Mouse (Mus musculus) C2C12 (cell line): ENCODE measurements at regions not wholly inside any gene's neighbourhood (a gene's known extent, or its start where the extent isn't known, plus 50 kb on each side); places are given as distances from the start of the nearest gene placed in this dataset.

ENCODE experiments used
- H3K27me3 ChIP-seq: one replicate; pipeline ENCODE4 v1.6.1; 2011; ENCODE audit not compliant: control insufficient read depth, insufficient read depth, insufficient read length
- H3K36me3 ChIP-seq: one replicate; pipeline ENCODE4 v1.6.1; 2011; ENCODE audit not compliant: control insufficient read depth, insufficient read depth
- H3K4me3 ChIP-seq: one replicate; pipeline ENCODE4 v1.5.1; 2011; ENCODE audit warnings: mild to moderate bottlenecking, control low read depth; ENCODE audit not compliant: poor library complexity, insufficient read depth, severe bottlenecking
- H3K79me2 ChIP-seq: one replicate; pipeline ENCODE4 v1.6.1; 2011; ENCODE audit not compliant: control insufficient read depth, insufficient read depth
- H3K79me3 ChIP-seq: one replicate; pipeline ENCODE4 v1.6.1; 2011; ENCODE audit warnings: low read depth, control low read depth
- H3ac ChIP-seq: one replicate; pipeline ENCODE3; 2011; ENCODE audit warnings: low read depth; ENCODE audit not compliant: control insufficient read depth, insufficient read length
- CEBPB ChIP-seq: IDR thresholded peaks from one replicate; pipeline ENCODE4 v1.6.1; 2011; ENCODE audit warnings: low read depth, mild to moderate bottlenecking, control low read depth, moderate library complexity
- CTCF ChIP-seq: IDR thresholded peaks from one replicate; pipeline ENCODE4 v1.5.1; 2011; ENCODE audit not compliant: control insufficient read depth, insufficient read depth, insufficient read length
- FOSL1 ChIP-seq: IDR thresholded peaks from one replicate; pipeline ENCODE4 v1.8.0; 2011; ENCODE audit warnings: mild to moderate bottlenecking, low read length; ENCODE audit not compliant: poor library complexity, insufficient read depth, severe bottlenecking
- MAX ChIP-seq: IDR thresholded peaks from one replicate; pipeline ENCODE4 v1.6.1; 2011; ENCODE audit warnings: mild to moderate bottlenecking, control low read depth
- MYOD1 ChIP-seq: IDR thresholded peaks from one replicate; pipeline ENCODE4 v1.6.1; 2011; ENCODE audit warnings: low read depth; ENCODE audit not compliant: control insufficient read depth, insufficient read length
- MYOG ChIP-seq: IDR thresholded peaks from one replicate; pipeline ENCODE4 v1.6.1; 2011; ENCODE audit not compliant: control insufficient read depth, insufficient read length; ENCODE audit errors: extremely low read depth
- USF1 ChIP-seq: IDR thresholded peaks from one replicate; pipeline ENCODE4 v1.6.1; 2011; ENCODE audit warnings: low read depth, mild to moderate bottlenecking, control low read depth, moderate library complexity

- no peaks in the 10 kb centered on the region for H3K79me2 ChIP-seq
- no peaks in the 10 kb centered on the region for H3K27me3 ChIP-seq
- H3K79me3 ChIP-seq = no peaks in the 10 kb centered on the region
- no peak overlapping the region for H3ac ChIP-seq
- H3K36me3 ChIP-seq = no peaks in the 10 kb centered on the region
- no peak for TF ChIP-seq FOSL1
- no peak for TF ChIP-seq CTCF
- TF ChIP-seq CEBPB = no peak
- no peak for TF ChIP-seq USF1
- no peak for TF ChIP-seq MYOG
- TF ChIP-seq MYOD1 = no peak
- TF ChIP-seq MAX = no peak
- no peak overlapping the region for H3K4me3 ChIP-seq
Observed at GRCm38 (mm10) chr3:152028695-152029094, 137.3 kb downstream of the Gipc2 start.

GRCm38 (mm10) chr3:152026034-152026433, 140.0 kb downstream of the Gipc2 start:
- no peaks in the 10 kb centered on the region for H3K79me2 ChIP-seq
- TF ChIP-seq USF1 = no peak
- no peak for TF ChIP-seq CEBPB
- no peak for TF ChIP-seq MYOG
- TF ChIP-seq FOSL1 = no peak
- TF ChIP-seq MYOD1 = no peak
- no peak for TF ChIP-seq CTCF
- no peak for TF ChIP-seq MAX

GRCm38 (mm10) chr3:152025122-152025521, 140.9 kb downstream of the Gipc2 start:
- no peaks in the 10 kb centered on the region for H3K79me3 ChIP-seq
- TF ChIP-seq USF1 (no peak), FOSL1 (no peak), MYOD1 (no peak), MAX (no peak), CTCF (no peak), MYOG (no peak), CEBPB (no peak)
- no peak overlapping the region for H3ac ChIP-seq
- no peaks in the 10 kb centered on the region for H3K27me3 ChIP-seq
- no peaks in the 10 kb centered on the region for H3K79me2 ChIP-seq
- H3K36me3 ChIP-seq = no peaks in the 10 kb centered on the region
- H3K4me3 ChIP-seq = no peak overlapping the region

More at GRCm38 (mm10) chr3:152026034-152026433, 140.0 kb downstream of the Gipc2 start:
- Histone ChIP-seq H3K4me3 (no peak overlapping the region), H3K27me3 (no peaks in the 10 kb centered on the region), H3K36me3 (no peaks in the 10 kb centered on the region), H3K79me3 (no peaks in the 10 kb centered on the region), H3ac (no peak overlapping the region)

- no peaks in the 10 kb centered on the region for H3K79me2 ChIP-seq
- no peaks in the 10 kb centered on the region for H3K79me3 ChIP-seq
- H3K4me3 ChIP-seq = no peak overlapping the region
- no peak overlapping the region for H3ac ChIP-seq
- no peaks in the 10 kb centered on the region for H3K36me3 ChIP-seq
- H3K27me3 ChIP-seq = no peaks in the 10 kb centered on the region
- no peak for TF ChIP-seq MAX
- TF ChIP-seq USF1 = no peak
- TF ChIP-seq MYOD1 = no peak
- TF ChIP-seq CEBPB = no peak
- TF ChIP-seq CTCF = no peak
- TF ChIP-seq FOSL1 = no peak
- no peak for TF ChIP-seq MYOG
Observed at GRCm38 (mm10) chr3:152006747-152007146, 159.3 kb downstream of the Gipc2 start.

- Histone ChIP-seq H3K79me2 (no peaks in the 10 kb centered on the region), H3K79me3 (no peaks in the 10 kb centered on the region), H3K36me3 (no peaks in the 10 kb centered on the region), H3K4me3 (no peak overlapping the region), H3K27me3 (no peaks in the 10 kb centered on the region), H3ac (no peak overlapping the region)
- TF ChIP-seq MYOD1 (no peak), MYOG (no peak), CTCF (no peak), CEBPB (no peak), MAX (no peak), FOSL1 (no peak), USF1 (no peak)
Observed at GRCm38 (mm10) chr3:152005366-152006025, 160.5 kb downstream of the Gipc2 start.
